Mouse (Mus musculus) embryonic facial prominence, embryonic 14.5 days (tissue): ENCODE results near the gene Sdhb. TPM values are rescaled to one million over a fixed set of nuclear protein-coding genes. Genes with fewer than 3 reads are reported as not detected.

Experiments used
- ATAC-seq: fragments of 200-750 bp; cut with Nextera tagmentation; 2 replicates; pipeline ENCODE4 v1.8.0; 2017; ENCODE audit warnings: low read depth, moderate number of reproducible peaks, moderate TSS enrichment
- DNase-seq: peaks from one replicate; pipeline ENCODE4 v3.0.0-alpha.2; 2015; ENCODE audit warnings: low spot score
- H3K27ac ChIP-seq: fragments of 300-500 bp; sonication (generic); replicated peaks from 2 replicates; pipeline ENCODE4 v1.5.1; 2014; ENCODE audit warnings: low read depth, mild to moderate bottlenecking, low read length, moderate library complexity
- H3K27me3 ChIP-seq: fragments of 300-500 bp; sonication (generic); replicated peaks from 2 replicates; pipeline ENCODE4 v1.6.1; 2014; ENCODE audit warnings: low read length; ENCODE audit not compliant: control insufficient read depth, insufficient read depth
- H3K36me3 ChIP-seq: fragments of 300-500 bp; sonication (generic); 2 replicates; pipeline ENCODE4 v1.6.1; 2014; ENCODE audit warnings: low read length, mixed read lengths; ENCODE audit not compliant: control insufficient read depth, insufficient read depth
- H3K4me1 ChIP-seq: fragments of 300-500 bp; sonication (generic); 2 replicates; pipeline ENCODE4 v1.6.1; 2014; ENCODE audit warnings: antibody characterized with exemption, low read length; ENCODE audit not compliant: control insufficient read depth, insufficient read depth
- H3K4me2 ChIP-seq: fragments of 300-500 bp; sonication (generic); 2 replicates; pipeline ENCODE4 v1.6.1; 2014; ENCODE audit warnings: low read depth, mild to moderate bottlenecking, low read length, moderate library complexity, mixed read lengths
- H3K4me3 ChIP-seq: fragments of 300-500 bp; sonication (generic); 2 replicates; pipeline ENCODE4 v1.5.1; 2014; ENCODE audit warnings: low read depth, mild to moderate bottlenecking, low read length
- H3K9ac ChIP-seq: fragments of 300-500 bp; sonication (generic); 2 replicates; pipeline ENCODE4 v1.6.1; 2014; ENCODE audit warnings: low read depth, mild to moderate bottlenecking, low read length, moderate library complexity, mixed read lengths
- H3K9me3 ChIP-seq: fragments of 300-500 bp; sonication (generic); 2 replicates; pipeline ENCODE4 v1.6.1; 2016; ENCODE audit warnings: low read length; ENCODE audit not compliant: control insufficient read depth
- WGBS: fragments of 180-500 bp; shearing (Covaris S2); extraction: QIAGEN DNeasy Blood & Tissue Kit; methylation state at CpG from one replicate; pipeline ENCODE4 v1.1.7; 2014; 5-methylcytosine and 5-hydroxymethylcytosine counted together
- polyA plus RNA-seq: library from polyadenylated mRNA; unstranded; fragments of >200 nt; fragmentation: Nextera tagmentation; extraction: Ambion mirVana; gene quantifications from 2 replicates; pipeline ENCODE4 v1.2.1, GENCODE M21; 2014

The Sdhb gene
- polyA plus RNA-seq, 1 experiment from 2014 or later: 394 TPM

GRCm38 (mm10) chr4:140977278-140977677 lies 16.3 kb downstream of the Sdhb start:
- ATAC-seq: no peak

DNA sequence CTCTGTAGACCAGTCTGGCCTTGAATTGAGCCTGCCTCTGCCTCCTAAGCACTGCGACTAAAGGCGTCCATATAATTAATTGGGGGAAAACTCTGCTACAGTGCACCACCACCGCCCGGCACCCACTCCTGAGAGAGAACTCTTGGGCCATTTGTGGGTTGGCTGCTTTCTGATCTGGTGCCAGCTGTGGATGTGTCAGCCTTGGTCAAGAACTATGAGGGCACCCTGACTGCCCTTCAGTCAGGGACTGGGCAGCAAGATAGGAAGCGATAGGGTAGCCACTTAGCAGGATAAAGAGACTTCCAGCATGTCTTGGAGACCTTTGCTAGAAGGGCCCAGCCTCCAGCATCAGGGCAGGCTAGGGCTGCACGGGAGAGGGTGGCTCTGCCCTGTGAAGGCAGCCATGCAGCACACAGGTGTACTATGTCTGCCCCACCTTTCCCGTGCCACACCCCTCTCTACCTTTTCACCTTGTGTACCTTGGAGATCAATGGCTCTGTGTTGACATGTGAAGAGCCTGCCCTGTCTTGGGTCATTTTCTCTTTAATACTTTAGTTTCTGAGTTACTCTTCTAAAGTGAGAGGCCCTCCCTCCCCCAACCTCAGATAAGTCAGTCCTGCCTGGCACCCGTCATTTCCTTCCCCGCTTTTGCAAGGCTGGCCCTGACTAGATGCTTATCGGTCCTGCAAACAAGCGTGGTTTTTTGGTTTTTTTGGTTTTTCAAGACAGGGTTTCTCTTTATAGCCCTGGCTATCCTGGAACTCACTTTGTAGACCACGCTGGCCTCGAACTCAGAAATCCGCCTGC lies 17.1 kb downstream of the Sdhb start:
- H3K9ac ChIP-seq: no peak overlapping the region
- H3K27ac ChIP-seq: no peak overlapping the region
- H3K9me3 ChIP-seq: 0 out of 2 replicates have a peak, but pooled peaks cover 3% of the 10 kb centered on the region
- peaks cover 72% of the 10 kb centered on the region for H3K36me3 ChIP-seq
- H3K27me3 ChIP-seq: no peaks in the 10 kb centered on the region
- H3K4me1 ChIP-seq: peaks cover 4% of the 10 kb centered on the region
- no peak overlapping the region for H3K4me3 ChIP-seq
- ATAC-seq (no peak), DNase-seq (no peak)
- H3K4me2 ChIP-seq: no peak overlapping the region
- WGBS: 91% methylated on average over 14 of the region's 14 CpGs

More at GRCm38 (mm10) chr4:140977278-140977677, 16.3 kb downstream of the Sdhb start:
- H3K9ac ChIP-seq: 0 out of 2 replicates have a peak overlapping the region, but pooled peaks have one; percentile 15
- H3K27ac ChIP-seq: no peak overlapping the region
- H3K4me3 ChIP-seq: no peak overlapping the region
- WGBS: 90% methylated on average over 9 of the region's 10 CpGs
- H3K36me3 ChIP-seq: peaks cover 80% of the 10 kb centered on the region
- no peak for DNase-seq
- H3K4me2 ChIP-seq: no peak overlapping the region
- H3K27me3 ChIP-seq: no peaks in the 10 kb centered on the region
- H3K4me1 ChIP-seq: no peaks in the 10 kb centered on the region
- 0 out of 2 replicates have a peak, but pooled peaks cover 3% of the 10 kb centered on the region for H3K9me3 ChIP-seq

- Histone ChIP-seq H3K4me3 (no peak overlapping the region), H3K4me1 (peaks cover 10% of the 10 kb centered on the region), H3K27me3 (no peaks in the 10 kb centered on the region), H3K9me3 (0 out of 2 replicates have a peak, but pooled peaks cover 3% of the 10 kb centered on the region), H3K36me3 (peaks cover 38% of the 10 kb centered on the region), H3K9ac (no peak overlapping the region), H3K27ac (no peak overlapping the region), H3K4me2 (no peak overlapping the region)
- WGBS: 97% methylated on average over 2 of the region's 2 CpGs
- ATAC-seq: no peak
- no peak for DNase-seq
Measured at GRCm38 (mm10) chr4:140981605-140982004, 20.6 kb downstream of the Sdhb start.

DNA sequence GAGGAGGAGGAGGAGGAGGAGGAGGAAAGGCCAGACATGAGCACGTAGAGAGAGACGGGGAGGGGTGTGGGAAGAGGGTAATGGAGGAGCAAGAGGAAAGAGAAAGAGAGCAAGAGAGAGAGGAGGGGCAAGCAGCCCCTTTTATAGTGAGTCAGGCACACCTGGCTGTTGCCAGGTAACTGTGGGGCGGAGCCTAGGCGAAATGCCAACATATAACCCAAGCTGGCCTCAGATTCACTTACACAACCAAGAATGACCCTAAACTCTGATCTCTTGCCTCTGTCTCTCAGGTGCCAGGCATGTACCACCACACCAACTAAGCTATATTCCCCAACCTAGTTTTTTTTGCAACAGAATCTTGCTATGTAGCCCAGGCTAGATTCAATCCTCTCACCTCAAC lies 21.8 kb downstream of the Sdhb start:
- 0 out of 2 replicates have a peak overlapping the region, but pooled peaks have one; percentile 31 for H3K9ac ChIP-seq
- H3K27ac ChIP-seq: peak overlapping the region; percentile 76
- ATAC-seq: no peak
- no peak overlapping the region for H3K4me3 ChIP-seq
- H3K9me3 ChIP-seq: 0 out of 2 replicates have a peak, but pooled peaks cover 3% of the 10 kb centered on the region
- no peaks in the 10 kb centered on the region for H3K27me3 ChIP-seq
- DNase-seq: no peak
- H3K4me2 ChIP-seq: no peak overlapping the region
- peaks cover 27% of the 10 kb centered on the region; the same call in 1 of the 2 replicates for H3K36me3 ChIP-seq
- WGBS: 29% methylated on average over 2 of the region's 4 CpGs
- peaks cover 17% of the 10 kb centered on the region for H3K4me1 ChIP-seq

- Histone ChIP-seq H3K4me1 (peaks cover 17% of the 10 kb centered on the region), H3K36me3 (peaks cover 20% of the 10 kb centered on the region; the same call in 1 of the 2 replicates), H3K27me3 (no peaks in the 10 kb centered on the region), H3K9me3 (0 out of 2 replicates have a peak, but pooled peaks cover 3% of the 10 kb centered on the region), H3K9ac (peak overlapping the region; percentile 31; the same call in 1 of the 2 replicates), H3K27ac (peak overlapping the region; percentile 76), H3K4me2 (peak overlapping the region; percentile 24; the same call in 1 of the 2 replicates), H3K4me3 (no peak overlapping the region)
- DNase-seq: peak; percentile 92
- whole genome bisulfite sequencing: 2% methylated on average over 8 of the region's 9 CpGs
- peak; percentile 51; the same call in 1 of the 2 replicates for ATAC-seq
Measured at GRCm38 (mm10) chr4:140983442-140983841, 22.4 kb downstream of the Sdhb start.

DNA sequence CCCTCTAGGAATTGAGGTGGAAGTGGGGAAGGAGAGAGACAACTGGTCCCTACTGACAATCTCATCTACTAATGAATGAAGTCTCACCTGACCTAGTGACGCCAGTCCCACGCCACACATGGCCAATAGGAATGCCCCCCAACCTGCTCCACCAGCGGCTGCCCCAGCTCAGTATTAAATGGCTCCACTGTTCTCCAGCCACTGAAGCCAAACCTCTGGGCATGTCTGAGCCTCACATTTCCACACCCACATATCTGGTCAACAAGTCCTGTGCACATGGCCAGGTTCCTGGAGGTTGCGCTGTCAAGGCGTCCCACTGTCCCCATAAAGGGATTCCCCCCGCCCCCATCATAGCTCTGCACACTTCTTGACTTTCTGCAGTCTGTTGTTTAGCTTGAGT lies 23.5 kb downstream of the Sdhb start:
- 0 out of 2 replicates have a peak, but pooled peaks cover 3% of the 10 kb centered on the region for H3K9me3 ChIP-seq
- H3K4me1 ChIP-seq: peaks cover 17% of the 10 kb centered on the region
- H3K36me3 ChIP-seq: peaks cover 10% of the 10 kb centered on the region; the same call in 1 of the 2 replicates
- H3K9ac ChIP-seq: no peak overlapping the region
- no peak overlapping the region for H3K27ac ChIP-seq
- H3K4me2 ChIP-seq: no peak overlapping the region
- 82% methylated on average over 6 of the region's 6 CpGs for WGBS
- DNase-seq (no peak), ATAC-seq (no peak)
- no peak overlapping the region for H3K4me3 ChIP-seq
- H3K27me3 ChIP-seq: no peaks in the 10 kb centered on the region

- WGBS: 26% methylated on average over 15 of the region's 15 CpGs
- H3K4me2 ChIP-seq: peak overlapping the region; percentile 87
- DNase-seq: no peak
Measured at GRCm38 (mm10) chr4:140986024-140986710, 25.2 kb downstream of the Sdhb start.

DNA sequence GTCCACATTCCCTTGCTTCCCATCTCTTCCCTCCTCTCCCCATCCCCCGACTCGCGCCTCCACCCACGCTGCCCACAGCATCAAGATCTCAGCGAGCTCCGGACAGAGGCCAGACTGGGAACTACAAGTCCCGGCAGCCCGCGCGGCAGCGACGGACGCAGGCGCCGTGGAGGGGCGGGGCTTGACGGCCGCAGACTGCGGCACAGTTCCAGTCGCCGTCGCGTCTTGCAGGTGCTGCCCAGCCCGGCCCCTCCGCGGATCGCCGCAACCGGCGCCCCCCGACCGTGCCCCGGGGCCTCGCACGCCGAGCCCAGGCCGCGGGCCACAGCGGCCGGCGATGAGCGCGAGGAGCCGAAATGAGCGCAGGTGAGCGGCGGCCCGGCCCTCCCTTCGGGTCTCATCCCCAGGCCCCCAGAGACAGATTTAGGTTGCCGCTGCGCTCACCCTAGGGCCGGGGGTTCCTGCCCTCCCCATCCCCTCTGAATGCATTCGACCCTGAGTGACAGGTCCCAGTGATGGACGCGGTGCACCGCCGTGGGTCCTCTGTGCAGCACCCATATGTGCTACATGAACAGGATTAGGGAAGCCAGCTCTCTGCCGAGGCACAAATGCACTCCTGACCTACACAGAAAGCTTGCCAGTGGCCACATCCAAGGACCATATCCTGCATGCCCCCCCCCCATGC lies 25.9 kb downstream of the Sdhb start, which contains the start of gene Atp13a2:
TSS of gene Atp13a2 (plus strand) at position 163 of the 685 bp plus-strand sequence.
- H3K4me2 ChIP-seq: peak within 1 kb of the TSS; percentile 87
- H3K27ac ChIP-seq: no peak within 1 kb of the TSS
- WGBS: under 1% methylated on average over 56 of the region's 58 CpGs
- H3K4me3 ChIP-seq: peak within 1 kb of the TSS; percentile 95
- DNase-seq: peak; percentile 92
- H3K36me3 ChIP-seq: no peaks in the 10 kb centered on the region
- H3K9me3 ChIP-seq: no peaks in the 10 kb centered on the region
- peaks cover 17% of the 10 kb centered on the region for H3K4me1 ChIP-seq
- no peaks in the 10 kb centered on the region for H3K27me3 ChIP-seq
- ATAC-seq: peak; percentile 88
- H3K9ac ChIP-seq: peak within 1 kb of the TSS; percentile 85

More at GRCm38 (mm10) chr4:140986024-140986710, 25.2 kb downstream of the Sdhb start:
- peak; percentile 16; the same call in 1 of the 2 replicates for ATAC-seq
- H3K36me3 ChIP-seq: no peaks in the 10 kb centered on the region
- no peaks in the 10 kb centered on the region for H3K27me3 ChIP-seq
- H3K4me3 ChIP-seq: peak overlapping the region; percentile 95
- 0 out of 2 replicates have a peak, but pooled peaks cover 3% of the 10 kb centered on the region for H3K9me3 ChIP-seq
- no peak overlapping the region for H3K27ac ChIP-seq
- H3K4me1 ChIP-seq: peaks cover 17% of the 10 kb centered on the region
- H3K9ac ChIP-seq: peak overlapping the region; percentile 85
